10 mouse cellular contexts compared by ENCODE assay signal in genomic region chr9:20653859-20654258, GRCm38 (mm10). TPM values are rescaled to one million over a fixed set of nuclear protein-coding genes. Genes with fewer than 3 reads are reported as not detected.
DNase-seq lines count a peak whose midpoint lies in the region; ATAC-seq and TF ChIP-seq lines count a peak whose summit lies in the region.
"Had no signal": no experiment of that assay in that cellular context is flagged by ENCODE, and none has a peak within 500 bp of the region (broad histone marks: within the 10 kb centered on the region; RNA-seq: fewer than 3 reads in every experiment).

No protein-coding gene starts in this region.

- in situ Hi-C loops in ES-E14 (cut with MboI; ENCODE audit: low sequenced_read_pairs in 2 of 2, unreplicated experiment in 2 of 2) = no loop called here

- H3K9me3 ChIP-seq in ES-E14 (ENCODE audit: control insufficient read depth, insufficient read depth, low read depth, low read length) = no peaks in the 10 kb centered on the region
- no peaks in the 10 kb centered on the region for H3K9me3 ChIP-seq in embryonic facial prominence, embryonic 13.5 days
- H3K9me3 ChIP-seq in liver, embryonic 14.5 days (ENCODE audit: control insufficient read depth, low read length) = no peaks in the 10 kb centered on the region

- no peak for DNase-seq in layer of hippocampus, adult 2 months (ENCODE audit: low spot score in 2 of 2)
- no peak for DNase-seq in layer of hippocampus, postnatal 10 days (ENCODE audit: low spot score in 2 of 2)
- no peak for DNase-seq in ES-E14 (ENCODE audit: low read depth, low spot score)
- DNase-seq in liver, embryonic 14.5 days (ENCODE audit: low read depth in 3 of 3, low spot score in 3 of 3) = no peak
- no peak for DNase-seq in retina, postnatal 1 day
- DNase-seq in lung, adult 18-20 months = no peak
- DNase-seq: kidney, adult 2 months; layer of hippocampus, postnatal 36 days; lung, postnatal 14 days had no signal

- peaks cover 6 to 15% of the 10 kb centered on the region in 2 experiments for H3K4me1 ChIP-seq in ES-E14 (ENCODE audit: control insufficient read depth in 2 of 2, insufficient read depth in 2 of 2, low read length in 2 of 2, poor library complexity in 1 of 2)
- peaks cover 28% of the 10 kb centered on the region for H3K4me1 ChIP-seq in embryonic facial prominence, embryonic 13.5 days
- H3K4me1 ChIP-seq in liver, embryonic 14.5 days (replicated peaks; ENCODE audit: control insufficient read depth in 2 of 2, insufficient read depth in 2 of 2, low read length in 1 of 2) = peaks cover 21 to 33% of the 10 kb centered on the region in 2 experiments

- H3K4me2 ChIP-seq in embryonic facial prominence, embryonic 13.5 days = peak overlapping the region; percentile 76; the same call in 1 of the 2 replicates
- peak overlapping the region; percentile 66 for H3K4me2 ChIP-seq in liver, embryonic 14.5 days (ENCODE audit: low read depth)

- peaks cover 41% of the 10 kb centered on the region for H3K36me3 ChIP-seq in ES-E14 (ENCODE audit: control insufficient read depth, insufficient read depth, low read length, poor library complexity, severe bottlenecking)
- H3K36me3 ChIP-seq in embryonic facial prominence, embryonic 13.5 days = peaks cover 61% of the 10 kb centered on the region
- peaks cover 22% of the 10 kb centered on the region for H3K36me3 ChIP-seq in liver, embryonic 14.5 days (replicated peaks; ENCODE audit: control insufficient read depth, insufficient read depth, low read depth)

- H3K9ac ChIP-seq in ES-E14 (ENCODE audit: insufficient read depth, low read depth, low read length, poor library complexity, severe bottlenecking) = no peak overlapping the region; the same call in 1 of the 2 replicates
- no peak overlapping the region for H3K9ac ChIP-seq in embryonic facial prominence, embryonic 13.5 days
- H3K9ac ChIP-seq in liver, embryonic 14.5 days (replicated peaks) = no peak overlapping the region

- no peak for TF ChIP-seq EP300 in liver, embryonic 14.5 days (IDR thresholded peaks at IDR 0.05; ENCODE audit: low read depth)

- no peak for ATAC-seq in embryonic facial prominence, embryonic 13.5 days (ENCODE audit: insufficient number of reproducible peaks, insufficient read depth, low FRiP score, low TSS enrichment, low read depth)
- ATAC-seq in liver, embryonic 14.5 days (ENCODE audit: insufficient read depth) = no peak

- H3K27me3 ChIP-seq in embryonic facial prominence, embryonic 13.5 days = no peaks in the 10 kb centered on the region
- H3K27me3 ChIP-seq in liver, embryonic 14.5 days (ENCODE audit: control insufficient read depth, insufficient read depth, low read length) = no peaks in the 10 kb centered on the region

- TF ChIP-seq CTCF in layer of hippocampus, adult 2 months (conservative IDR thresholded peaks at IDR 0.05) = peak; percentile 55
- TF ChIP-seq CTCF in liver, embryonic 14.5 days (IDR thresholded peaks at IDR 0.05; ENCODE audit: low read depth) = peak; percentile 13; the same call in 1 of the 2 replicates

- H3K27ac ChIP-seq in layer of hippocampus, adult 2 months = no peak overlapping the region
- no peak overlapping the region for H3K27ac ChIP-seq in ES-E14 (ENCODE audit: insufficient read depth, low read depth, low read length, poor library complexity, severe bottlenecking)
- no peak overlapping the region for H3K27ac ChIP-seq in embryonic facial prominence, embryonic 13.5 days
- no peak overlapping the region for H3K27ac ChIP-seq in liver, embryonic 14.5 days

- H3K4me3 ChIP-seq in layer of hippocampus, adult 2 months = peak overlapping the region; percentile 9; the same call in 1 of the 2 replicates
- 0 out of 4 replicates have a peak overlapping the region, but pooled peaks have one; percentile 11 to 15 for H3K4me3 ChIP-seq in ES-E14 (ENCODE audit: insufficient read depth in 1 of 2, low read depth in 1 of 2, low read length in 2 of 2, poor library complexity in 1 of 2, severe bottlenecking in 1 of 2)
- 0 out of 2 replicates have a peak overlapping the region, but pooled peaks have one; percentile 97 for H3K4me3 ChIP-seq in embryonic facial prominence, embryonic 13.5 days
- H3K4me3 ChIP-seq in liver, embryonic 14.5 days (ENCODE audit: insufficient read depth in 1 of 2, low read depth in 2 of 2, low read length in 2 of 2) = no peak overlapping the region

- WGBS in embryonic facial prominence, embryonic 13.5 days = 95% methylated on average over 3 of the region's 3 CpGs
- 72% methylated on average over 3 of the region's 3 CpGs for whole genome bisulfite sequencing in liver, embryonic 14.5 days (ENCODE audit: insufficient replicate concordance)

TF ChIP-seq in ES-E14, 5 proteins besides CTCF, POLR2A, EP300 and RAD21:
- TF ChIP-seq HCFC1 (IDR thresholded peaks at IDR 0.05; ENCODE audit: borderline replicate concordance, insufficient read depth, low read length) = no peak
- TF ChIP-seq ZNF384 (IDR thresholded peaks at IDR 0.05; ENCODE audit: low read depth, low read length) = peak; percentile 49; the same call in 1 of the 2 replicates
- TF ChIP-seq CHD2 (IDR thresholded peaks at IDR 0.05; ENCODE audit: low read depth, low read length) = no peak

RNA-seq across cellular contexts. Expression of gene Pin1, which starts 2.0 kb away (rescaled TPM):
- total RNA-seq in layer of hippocampus, adult 2 months (2021) = 10 to 100 TPM; 32.8 to 34.0 TPM
- total RNA-seq in layer of hippocampus, postnatal 10 days (2021) = 10 to 100 TPM; 31.7 to 32.6 TPM
- 58.6 and 66.6 TPM in 2 replicates for total RNA-seq in ES-E14 (2012; rRNA removed)
- 48.3 and 52.3 TPM in 2 replicates for polyA plus RNA-seq in embryonic facial prominence, embryonic 13.5 days (2015; fragmentation: Nextera tagmentation; extraction: Ambion mirVana)
- 8.0 and 12.5 TPM in 2 replicates for polyA plus RNA-seq in liver, embryonic 14.5 days (2012; rRNA removed)
- polyA plus RNA-seq in liver, embryonic 14.5 days (2014; fragmentation: Nextera tagmentation; extraction: Ambion mirVana) = 26.5 and 27.1 TPM in 2 replicates

RNA-seq across cellular contexts. Expression of gene Fbxl12, which starts 9.3 kb away (rescaled TPM):
- 10 to 100 TPM; 25.5 to 27.7 TPM for total RNA-seq in layer of hippocampus, adult 2 months (2021)
- total RNA-seq in layer of hippocampus, postnatal 10 days (2021) = 10 to 100 TPM; 18.5 to 23.8 TPM
- total RNA-seq in ES-E14 (2012; rRNA removed) = 13.0 and 14.5 TPM in 2 replicates
- 15.5 and 17.7 TPM in 2 replicates for polyA plus RNA-seq in embryonic facial prominence, embryonic 13.5 days (2015; fragmentation: Nextera tagmentation; extraction: Ambion mirVana)
- 7.0 TPM in 2 replicates for polyA plus RNA-seq in liver, embryonic 14.5 days (2012; rRNA removed)
- polyA plus RNA-seq in liver, embryonic 14.5 days (2014; fragmentation: Nextera tagmentation; extraction: Ambion mirVana) = 2.3 and 2.6 TPM in 2 replicates

RNA-seq across cellular contexts. Expression of gene Ubl5, which starts 11.2 kb away (rescaled TPM):
- total RNA-seq in layer of hippocampus, adult 2 months (2021) = 100 to 1,000 TPM; 277 to 326 TPM
- 100 to 1,000 TPM; 318 to 356 TPM for total RNA-seq in layer of hippocampus, postnatal 10 days (2021)
- 185 and 224 TPM in 2 replicates for total RNA-seq in ES-E14 (2012; rRNA removed)
- 394 and 448 TPM in 2 replicates for polyA plus RNA-seq in embryonic facial prominence, embryonic 13.5 days (2015; fragmentation: Nextera tagmentation; extraction: Ambion mirVana)
- 203 and 296 TPM in 2 replicates for polyA plus RNA-seq in liver, embryonic 14.5 days (2012; rRNA removed)
- 264 and 272 TPM in 2 replicates for polyA plus RNA-seq in liver, embryonic 14.5 days (2014; fragmentation: Nextera tagmentation; extraction: Ambion mirVana)

Comparison
In these comparisons a context has a peak if more than half of its experiments do, and no peak if none do; other contexts are left out.
1. H3K4me3 ChIP-seq: peak in layer of hippocampus, adult 2 months (single experiment), ES-E14 (2 of 2) and embryonic facial prominence, embryonic 13.5 days (single experiment); none in liver, embryonic 14.5 days (0 of 2).